Mouse (Mus musculus) neural tube, embryonic 13.5 days (tissue): Measurements from ENCODE around the gene Tmem204. TPM values are rescaled to one million over a fixed set of nuclear protein-coding genes. Genes with fewer than 3 reads are reported as not detected.

Experiments
- ATAC-seq: fragments of 200-750 bp; cut with Nextera tagmentation; 2 replicates; pipeline ENCODE4 v1.8.0; 2017; ENCODE audit warnings: low read depth, mild to moderate bottlenecking, moderate TSS enrichment, moderate library complexity
- H3K27ac ChIP-seq: fragments of 300-500 bp; sonication (generic); replicated peaks from 2 replicates; pipeline ENCODE4 v1.5.1; 2015; ENCODE audit warnings: moderate library complexity, mild to moderate bottlenecking, inconsistent platforms
- H3K27me3 ChIP-seq: fragments of 300-500 bp; sonication (generic); 2 replicates; pipeline ENCODE4 v1.6.1; 2015; ENCODE audit warnings: mild to moderate bottlenecking, inconsistent platforms
- H3K36me3 ChIP-seq: fragments of 300-500 bp; sonication (generic); 2 replicates; pipeline ENCODE4 v1.6.1; 2015; ENCODE audit warnings: mild to moderate bottlenecking, inconsistent platforms
- H3K4me1 ChIP-seq: fragments of 300-500 bp; sonication (generic); replicated peaks from 2 replicates; pipeline ENCODE4 v1.6.1; 2015; ENCODE audit warnings: inconsistent platforms
- H3K4me2 ChIP-seq: fragments of 300-500 bp; sonication (generic); 2 replicates; pipeline ENCODE4 v1.6.1; 2015; ENCODE audit warnings: inconsistent platforms, mild to moderate bottlenecking, moderate library complexity
- H3K4me3 ChIP-seq: fragments of 300-500 bp; sonication (generic); 2 replicates; pipeline ENCODE4 v1.5.1; 2015; ENCODE audit warnings: mild to moderate bottlenecking, inconsistent platforms
- H3K9ac ChIP-seq: fragments of 300-500 bp; sonication (generic); 2 replicates; pipeline ENCODE4 v1.6.1; 2015; ENCODE audit warnings: moderate library complexity, mild to moderate bottlenecking, inconsistent platforms
- H3K9me3 ChIP-seq: fragments of 300-500 bp; sonication (generic); 2 replicates; pipeline ENCODE4 v1.6.1; 2016; ENCODE audit warnings: inconsistent platforms
- WGBS: fragments of 180-500 bp; shearing (Covaris S2); methylation state at CpG from one replicate; pipeline ENCODE4 v1.1.7; 2015; 5-methylcytosine and 5-hydroxymethylcytosine counted together
- polyA plus RNA-seq: library from polyadenylated mRNA; unstranded; fragments of >200 nt; fragmentation: Nextera tagmentation; extraction: Ambion mirVana; gene quantifications from 2 replicates; pipeline ENCODE4 v1.2.1, GENCODE M21; 2015

Tmem204 gene
- polyA plus RNA-seq, 1 experiment from 2014 or later, result 10.8 TPM

GRCm38 (mm10) chr17:25057041-25057440 lies 26.4 kb downstream of the Tmem204 start:
- Histone ChIP-seq H3K4me3 (no peak overlapping the region), H3K4me2 (no peak overlapping the region), H3K4me1 (no peaks in the 10 kb centered on the region), H3K36me3 (peaks cover 82% of the 10 kb centered on the region), H3K27me3 (no peaks in the 10 kb centered on the region), H3K27ac (no peak overlapping the region), H3K9me3 (no peaks in the 10 kb centered on the region), H3K9ac (no peak overlapping the region)
- 91% methylated on average over 6 of the region's 6 CpGs for WGBS
- ATAC-seq, result no peak

- H3K27me3 ChIP-seq, result no peaks in the 10 kb centered on the region
- H3K9me3 ChIP-seq, result no peaks in the 10 kb centered on the region
- no peak overlapping the region for H3K27ac ChIP-seq
- H3K4me3 ChIP-seq, result no peak overlapping the region
- H3K36me3 ChIP-seq, result peaks cover 83% of the 10 kb centered on the region
- WGBS, result 86% methylated on average over 9 of the region's 9 CpGs
- ATAC-seq, result no peak
- no peak overlapping the region for H3K4me2 ChIP-seq
- no peaks in the 10 kb centered on the region for H3K4me1 ChIP-seq
- no peak overlapping the region for H3K9ac ChIP-seq
These were observed 30.1 kb downstream of the Tmem204 start for GRCm38 (mm10) chr17:25053274-25053673.

- Histone ChIP-seq H3K9me3 (no peaks in the 10 kb centered on the region), H3K4me3 (no peak overlapping the region), H3K36me3 (peaks cover 58% of the 10 kb centered on the region), H3K9ac (no peak overlapping the region), H3K27ac (no peak overlapping the region), H3K4me2 (no peak overlapping the region), H3K4me1 (no peaks in the 10 kb centered on the region), H3K27me3 (no peaks in the 10 kb centered on the region)
- WGBS, result 90% methylated on average over 6 of the region's 6 CpGs
- ATAC-seq, result no peak
These were observed 36.2 kb downstream of the Tmem204 start for GRCm38 (mm10) chr17:25047143-25047542.

GRCm38 (mm10) chr17:25045281-25045680 lies 38.1 kb downstream of the Tmem204 start:
- H3K36me3 ChIP-seq, result peaks cover 50% of the 10 kb centered on the region
- 89% methylated on average over 4 of the region's 4 CpGs for WGBS
- no peak overlapping the region for H3K27ac ChIP-seq
- no peaks in the 10 kb centered on the region for H3K9me3 ChIP-seq
- no peaks in the 10 kb centered on the region for H3K4me1 ChIP-seq
- no peaks in the 10 kb centered on the region for H3K27me3 ChIP-seq
- H3K4me3 ChIP-seq, result no peak overlapping the region
- no peak overlapping the region for H3K9ac ChIP-seq
- H3K4me2 ChIP-seq, result no peak overlapping the region
- ATAC-seq, result no peak

- ATAC-seq, result no peak
These were observed 38.5 kb downstream of the Tmem204 start for GRCm38 (mm10) chr17:25044879-25045278.

GRCm38 (mm10) chr17:25036183-25036582 lies 47.2 kb downstream of the Tmem204 start:
- no peak overlapping the region for H3K4me3 ChIP-seq
- 72% methylated on average over 4 of the region's 4 CpGs for WGBS
- H3K4me1 ChIP-seq, result no peaks in the 10 kb centered on the region
- peaks cover 66% of the 10 kb centered on the region for H3K36me3 ChIP-seq
- no peaks in the 10 kb centered on the region for H3K27me3 ChIP-seq
- ATAC-seq, result no peak
- H3K9ac ChIP-seq, result no peak overlapping the region
- H3K27ac ChIP-seq, result no peak overlapping the region
- no peak overlapping the region for H3K4me2 ChIP-seq
- H3K9me3 ChIP-seq, result no peaks in the 10 kb centered on the region

More at GRCm38 (mm10) chr17:25044879-25045278, 38.5 kb downstream of the Tmem204 start:
- H3K4me3 ChIP-seq, result no peak overlapping the region
- H3K36me3 ChIP-seq, result peaks cover 50% of the 10 kb centered on the region
- no peak overlapping the region for H3K27ac ChIP-seq
- no peak overlapping the region for H3K4me2 ChIP-seq
- no peaks in the 10 kb centered on the region for H3K9me3 ChIP-seq
- H3K4me1 ChIP-seq, result no peaks in the 10 kb centered on the region
- WGBS, result 79% methylated on average over 7 of the region's 7 CpGs
- no peaks in the 10 kb centered on the region for H3K27me3 ChIP-seq
- no peak overlapping the region for H3K9ac ChIP-seq

GRCm38 (mm10) chr17:25016292-25017132 lies 66.9 kb downstream of the Tmem204 start:
- Histone ChIP-seq H3K27me3 (no peaks in the 10 kb centered on the region), H3K9me3 (no peaks in the 10 kb centered on the region), H3K4me3 (peak overlapping the region; percentile 90), H3K9ac (peak overlapping the region; percentile 79), H3K4me2 (peak overlapping the region; percentile 82), H3K27ac (peak overlapping the region; percentile 78), H3K36me3 (peaks cover 25% of the 10 kb centered on the region), H3K4me1 (peaks cover 46% of the 10 kb centered on the region)
- peak; percentile 93 for ATAC-seq
- under 1% methylated on average over 55 of the region's 55 CpGs for WGBS

- no peaks in the 10 kb centered on the region for H3K27me3 ChIP-seq
- H3K4me2 ChIP-seq, result peak within 1 kb of the TSS; percentile 99
- H3K27ac ChIP-seq, result peak within 1 kb of the TSS; percentile 87
- peaks cover 50% of the 10 kb centered on the region for H3K4me1 ChIP-seq
- ATAC-seq, result peak; percentile 100
- H3K36me3 ChIP-seq, result peaks cover 32% of the 10 kb centered on the region
- H3K9ac ChIP-seq, result peak within 1 kb of the TSS; percentile 96
- WGBS, result under 1% methylated on average over 62 of the region's 62 CpGs
- peak within 1 kb of the TSS; percentile 90 for H3K4me3 ChIP-seq
- H3K9me3 ChIP-seq, result no peaks in the 10 kb centered on the region
These were observed 67.6 kb downstream of the Tmem204 start, which contains the start of the genes Cramp1l and Ift140 for GRCm38 (mm10) chr17:25015655-25016291. TSS of gene Cramp1l (minus strand) at chr17:25015788. TSS of gene Ift140 (plus strand) at chr17:25016085.

GRCm38 (mm10) chr17:25014841-25015570 lies 68.4 kb downstream of the Tmem204 start:
- peaks cover 32% of the 10 kb centered on the region for H3K36me3 ChIP-seq
- no peaks in the 10 kb centered on the region for H3K9me3 ChIP-seq
- ATAC-seq, result peak; percentile 20; the same call in 1 of the 2 replicates

GRCm38 (mm10) chr17:25013606-25014501 lies 69.5 kb downstream of the Tmem204 start:
- Histone ChIP-seq H3K9me3 (no peaks in the 10 kb centered on the region), H3K27me3 (no peaks in the 10 kb centered on the region), H3K4me1 (peaks cover 50% of the 10 kb centered on the region), H3K4me3 (peak overlapping the region; percentile 90), H3K27ac (peak overlapping the region; percentile 76), H3K9ac (peak overlapping the region; percentile 96), H3K36me3 (peaks cover 31% of the 10 kb centered on the region), H3K4me2 (peak overlapping the region; percentile 99)
- no peak for ATAC-seq
- under 1% methylated on average over 81 of the region's 81 CpGs for WGBS

More at GRCm38 (mm10) chr17:25014841-25015570, 68.4 kb downstream of the Tmem204 start:
- H3K4me2 ChIP-seq, result peak overlapping the region; percentile 99
- H3K4me3 ChIP-seq, result peak overlapping the region; percentile 90
- no peaks in the 10 kb centered on the region for H3K27me3 ChIP-seq
- peak overlapping the region; percentile 96 for H3K9ac ChIP-seq
- under 1% methylated on average over 39 of the region's 39 CpGs for WGBS
- peak overlapping the region; percentile 87 for H3K27ac ChIP-seq
- peaks cover 50% of the 10 kb centered on the region for H3K4me1 ChIP-seq
